Mouse (Mus musculus): ENCODE data around the gene Zfp366.
A peak's percentile ranks its signal among the peaks of the same experiment; 100 is the strongest.

The Zfp366 gene

GRCm38 (mm10) chr13:99186138-99186853, 1.7 kb downstream of the Zfp366 start:
- no peak for DNase-seq (ENCODE audit: low read depth, low spot score)

- no peak for DNase-seq (ENCODE audit: low read depth, low spot score)
These were observed 2.2 kb downstream of the Zfp366 start for GRCm38 (mm10) chr13:99186859-99187258.

GRCm38 (mm10) chr13:99187456-99187855, 2.8 kb downstream of the Zfp366 start:
- no peak for DNase-seq (ENCODE audit: low read depth, low spot score)

GRCm38 (mm10) chr13:99188625-99189024, 4.0 kb downstream of the Zfp366 start:
- DNase-seq (ENCODE audit: low read depth, low spot score) = no peak

- DNase-seq (ENCODE audit: low read depth, low spot score) = no peak
These were observed 5.0 kb downstream of the Zfp366 start for GRCm38 (mm10) chr13:99189671-99190070.

GRCm38 (mm10) chr13:99190466-99190865, 5.8 kb downstream of the Zfp366 start:
- DNase-seq (ENCODE audit: low read depth, low spot score) = no peak

- no peak for DNase-seq (ENCODE audit: low read depth, low spot score)
These were observed 6.4 kb downstream of the Zfp366 start for GRCm38 (mm10) chr13:99191063-99191462.

GRCm38 (mm10) chr13:99196314-99196713, 11.7 kb downstream of the Zfp366 start:
- DNase-seq (ENCODE audit: low read depth, low spot score) = no peak

GRCm38 (mm10) chr13:99196865-99197264, 12.2 kb downstream of the Zfp366 start:
- no peak for DNase-seq (ENCODE audit: low read depth, low spot score)

GRCm38 (mm10) chr13:99201647-99202574, 17.3 kb downstream of the Zfp366 start:
- no peak for DNase-seq (ENCODE audit: low read depth, low spot score)

GRCm38 (mm10) chr13:99207214-99207613, 22.6 kb downstream of the Zfp366 start:
- DNase-seq (ENCODE audit: low read depth, low spot score) = no peak

GRCm38 (mm10) chr13:99209859-99210258, 25.2 kb downstream of the Zfp366 start:
- DNase-seq (ENCODE audit: low read depth, low spot score) = no peak

- DNase-seq (ENCODE audit: low read depth, low spot score) = no peak
These were observed 26.2 kb downstream of the Zfp366 start for GRCm38 (mm10) chr13:99210837-99211236.

GRCm38 (mm10) chr13:99212976-99213375, 28.4 kb downstream of the Zfp366 start:
- DNase-seq (ENCODE audit: low read depth, low spot score) = no peak

GRCm38 (mm10) chr13:99216005-99216404, 31.4 kb downstream of the Zfp366 start:
- no peak for DNase-seq (ENCODE audit: low read depth, low spot score)

GRCm38 (mm10) chr13:99217984-99218383, 33.4 kb downstream of the Zfp366 start:
- DNase-seq (ENCODE audit: low read depth, low spot score) = peak; percentile 30

GRCm38 (mm10) chr13:99219586-99219985, 35.0 kb downstream of the Zfp366 start:
- no peak for DNase-seq (ENCODE audit: low read depth, low spot score)

- no peak for DNase-seq (ENCODE audit: low read depth, low spot score)
These were observed 37.4 kb downstream of the Zfp366 start for GRCm38 (mm10) chr13:99221996-99222395.

GRCm38 (mm10) chr13:99222476-99222875, 37.9 kb downstream of the Zfp366 start:
- no peak for DNase-seq (ENCODE audit: low read depth, low spot score)

GRCm38 (mm10) chr13:99223321-99223884, 38.8 kb downstream of the Zfp366 start:
- DNase-seq (ENCODE audit: low read depth, low spot score) = no peak

- no peak for DNase-seq (ENCODE audit: low read depth, low spot score)
These were observed 39.3 kb downstream of the Zfp366 start for GRCm38 (mm10) chr13:99223917-99224316.

Data from ES-CJ7 (cell line).